Mouse (Mus musculus) gastrocnemius, adult 2 months (tissue): ENCODE measurements around the gene Pfkm. TPM values are rescaled to one million over a fixed set of nuclear protein-coding genes. Genes with fewer than 3 reads are reported as not detected.
A peak's percentile ranks its signal among the peaks of the same experiment; 100 is the strongest.

Experiments
- DNase-seq: peaks from one replicate; pipeline ENCODE4 v3.0.0; 2022
- H3K27ac ChIP-seq: fragments of 200-600 bp; 2 replicates; pipeline ENCODE4 v1.8.1; 2022; ENCODE audit warnings: mild to moderate bottlenecking
- H3K4me3 ChIP-seq: fragments of 200-600 bp; 2 replicates; pipeline ENCODE4 v1.8.1; 2022; ENCODE audit warnings: mild to moderate bottlenecking, moderate library complexity
- CTCF ChIP-seq: fragments of 200-600 bp; IDR thresholded peaks from 2 replicates; pipeline ENCODE4 v1.8.1; 2022; ENCODE audit warnings: antibody characterized with exemption, mild to moderate bottlenecking, moderate library complexity
- intact Hi-C: fragments of 180-260 bp; cut with DNase I; formaldehyde crosslinking; loops from one replicate; pipeline ENCODE4 v1.15.1; 2025
- total RNA-seq, 2 experiments: library from RNA; stranded (reverse); gene quantifications; 2 replicates each; pipeline ENCODE4 v1.2.3; 2021

The Pfkm gene
- total RNA-seq, 2 experiments from 2014 or later: 2,669 to 2,908 TPM

DNA sequence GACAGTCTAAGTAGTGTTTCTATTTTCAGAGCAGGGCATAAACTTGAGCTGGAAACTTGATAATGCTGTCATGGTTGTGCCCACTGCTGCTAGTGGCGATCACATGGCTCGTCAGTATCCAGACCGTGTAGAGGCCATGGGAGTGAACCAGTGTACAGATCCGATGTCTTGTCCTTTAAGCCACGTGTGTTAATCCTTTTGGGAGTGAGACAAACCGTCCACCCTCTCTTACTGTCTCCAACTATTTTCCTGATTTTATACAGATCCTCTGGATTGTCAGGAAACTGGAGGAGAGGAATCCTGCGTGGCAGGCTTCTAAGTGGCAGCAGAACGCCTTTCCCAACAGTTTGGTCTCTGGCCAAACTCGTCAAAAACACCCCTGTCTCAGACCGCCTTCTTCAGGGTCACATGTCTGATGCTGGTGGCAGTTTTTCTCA, 56.8 kb downstream of the Pfkm start:
- intact Hi-C loops: loop anchor here (2.0 kb wide), 1 partner anchor 40 kb away; no protein-coding TSS in a partner anchor
- peak; percentile 77 for DNase-seq
- Histone ChIP-seq H3K4me3 (peak overlapping the region; percentile 42), H3K27ac (peak overlapping the region; percentile 95)
- no peak for TF ChIP-seq CTCF

DNA sequence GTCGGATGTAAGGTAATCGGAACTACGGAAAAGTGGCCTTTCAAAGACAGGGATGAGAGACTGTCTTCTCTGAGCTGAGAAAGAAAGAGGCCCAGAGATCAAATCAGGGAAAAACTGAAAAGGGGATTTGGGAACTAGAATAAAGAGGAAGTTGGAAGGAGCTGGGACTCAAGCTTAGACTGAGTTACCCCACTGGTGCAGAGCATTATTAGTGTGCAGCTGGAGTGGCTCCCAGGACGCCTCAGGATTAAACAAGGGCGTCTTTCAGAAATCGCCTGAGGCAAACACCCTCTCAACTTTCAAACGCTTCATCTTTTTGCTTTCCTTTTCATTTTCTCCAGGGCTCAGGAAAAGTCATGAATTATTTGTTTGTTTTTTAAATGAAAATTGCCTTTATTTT, 60.5 kb downstream of the Pfkm start:
- intact Hi-C loops: loop anchor here (1.0 kb wide), 1 partner anchor 63 kb away; no protein-coding TSS in a partner anchor
- TF ChIP-seq CTCF: no peak
- Histone ChIP-seq H3K27ac (peak overlapping the region; percentile 82), H3K4me3 (no peak overlapping the region)
- DNase-seq: no peak

DNA sequence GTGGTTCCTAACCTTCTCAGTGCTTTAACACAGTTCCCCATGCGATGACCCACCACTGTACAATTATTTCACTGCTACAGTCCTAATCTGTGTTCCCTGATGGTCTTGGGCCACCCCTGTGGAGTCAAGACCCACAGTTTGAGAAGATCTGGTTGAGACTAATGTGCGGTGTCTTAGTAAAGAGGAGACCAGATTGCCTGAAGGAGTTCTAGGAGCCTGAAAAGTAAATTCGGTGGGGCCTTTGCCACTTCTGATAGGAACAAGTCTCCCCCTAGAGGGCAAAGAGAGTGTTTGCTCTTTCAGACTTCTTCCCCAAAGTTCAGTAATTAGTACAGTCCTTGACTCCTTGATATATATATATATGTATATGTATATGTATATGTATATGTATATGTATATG, 61.2 kb downstream of the Pfkm start:
- no peak for DNase-seq
- intact Hi-C loops: loop anchor here (1.0 kb wide), 1 partner anchor 63 kb away; no protein-coding TSS in a partner anchor

DNA sequence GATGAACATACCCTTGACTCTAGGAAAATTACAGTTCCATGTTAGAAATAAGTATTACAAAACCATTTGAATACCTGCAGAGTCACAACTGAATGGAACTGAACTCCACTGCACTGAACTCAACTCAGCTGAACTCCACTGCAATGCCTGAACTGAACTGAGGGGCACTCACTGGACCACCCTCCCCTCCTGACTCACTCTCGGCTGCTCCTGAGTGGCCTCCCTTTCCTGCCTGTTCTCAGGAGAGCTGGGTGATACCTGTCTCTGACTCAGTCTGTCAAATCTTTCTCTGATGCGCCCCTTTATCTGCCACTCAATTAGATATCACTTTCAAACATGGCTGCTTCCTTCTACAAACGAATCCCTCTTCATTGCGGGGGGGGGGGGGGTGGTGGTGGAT, 61.8 kb downstream of the Pfkm start:
- no peak for DNase-seq
- intact Hi-C loops: no loop called here
- TF ChIP-seq CTCF: no peak
- no peak overlapping the region for H3K4me3 ChIP-seq
- H3K27ac ChIP-seq: no peak overlapping the region

More for the DNA sequence above, 61.2 kb downstream of the Pfkm start:
- peak; percentile 77 for TF ChIP-seq CTCF
- no peak overlapping the region for H3K4me3 ChIP-seq
- peak overlapping the region; percentile 82 for H3K27ac ChIP-seq

DNA sequence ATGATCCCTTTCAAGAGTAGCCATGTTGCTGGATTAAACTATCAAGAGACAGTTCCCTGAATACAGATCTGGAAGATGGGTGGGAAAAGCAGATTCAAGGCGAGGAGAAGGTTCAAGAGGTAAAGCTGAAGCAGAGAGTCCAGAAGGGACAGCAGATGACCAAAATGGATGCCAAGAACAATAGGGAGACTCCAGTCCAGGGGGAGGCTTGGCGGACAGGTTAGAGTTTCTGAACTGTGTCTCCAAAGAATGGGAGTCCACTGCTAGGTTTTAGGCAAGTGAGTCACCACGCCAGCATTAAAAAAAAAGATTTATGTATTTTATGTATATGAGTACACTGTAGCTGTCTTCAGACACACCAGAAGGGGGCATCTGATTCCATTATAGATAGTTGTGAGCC, 62.2 kb downstream of the Pfkm start:
- no peak overlapping the region for H3K27ac ChIP-seq
- H3K4me3 ChIP-seq: no peak overlapping the region
- no peak for TF ChIP-seq CTCF
- intact Hi-C loops: loop anchor here (5.0 kb wide), 1 partner anchor 192 kb away; the partner anchor contains the start of gene Tmem106c
- DNase-seq: no peak

DNA sequence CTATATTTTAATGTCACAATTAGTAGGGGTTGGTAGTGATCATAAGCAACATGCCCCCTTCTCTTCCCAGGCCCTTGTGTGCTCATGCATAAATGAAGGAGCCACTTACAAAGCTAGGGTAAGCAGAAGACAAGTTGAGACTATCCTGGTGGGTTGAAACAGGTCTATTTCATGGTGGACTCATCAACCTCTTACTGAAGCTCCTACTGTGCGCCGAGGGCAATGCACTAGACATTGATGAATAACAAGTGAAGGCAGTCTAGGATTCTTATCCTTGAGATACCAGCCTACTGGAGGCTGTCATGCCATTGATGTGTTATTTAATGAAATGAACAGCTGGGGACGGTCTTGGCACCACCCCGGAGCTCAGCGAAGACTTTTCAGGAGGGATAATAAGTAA, 62.9 kb downstream of the Pfkm start:
- H3K27ac ChIP-seq: no peak overlapping the region
- intact Hi-C loops: loop anchor here (5.0 kb wide), 1 partner anchor 193 kb away; the partner anchor contains the start of gene Tmem106c
- no peak for TF ChIP-seq CTCF

DNA sequence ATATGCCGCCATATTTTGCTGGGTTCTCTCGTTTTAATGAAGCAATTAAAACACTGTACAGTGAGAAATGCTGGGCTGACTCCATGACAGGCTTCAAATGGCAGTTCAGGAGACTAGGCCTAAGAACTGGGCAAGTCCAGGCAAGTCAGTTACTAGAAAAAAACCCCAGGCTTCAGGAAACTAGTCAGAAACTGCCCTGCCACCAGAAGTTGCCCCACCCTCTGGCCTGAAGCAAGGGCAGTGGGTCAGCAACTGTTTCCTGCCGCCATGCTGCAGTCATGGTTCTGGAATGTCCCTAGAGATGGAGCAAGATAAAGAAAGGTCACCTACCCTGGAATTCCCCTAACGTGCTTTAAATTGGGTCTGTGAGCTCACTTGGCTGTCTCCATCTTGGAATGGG, 63.6 kb downstream of the Pfkm start:
- TF ChIP-seq CTCF: no peak
- no peak for DNase-seq
- intact Hi-C loops: loop anchor here (5.0 kb wide), 1 partner anchor 194 kb away; the partner anchor contains the start of gene Tmem106c
- no peak overlapping the region for H3K27ac ChIP-seq
- H3K4me3 ChIP-seq: no peak overlapping the region

More for the DNA sequence above, 62.9 kb downstream of the Pfkm start:
- no peak for DNase-seq
- H3K4me3 ChIP-seq: no peak overlapping the region

DNA sequence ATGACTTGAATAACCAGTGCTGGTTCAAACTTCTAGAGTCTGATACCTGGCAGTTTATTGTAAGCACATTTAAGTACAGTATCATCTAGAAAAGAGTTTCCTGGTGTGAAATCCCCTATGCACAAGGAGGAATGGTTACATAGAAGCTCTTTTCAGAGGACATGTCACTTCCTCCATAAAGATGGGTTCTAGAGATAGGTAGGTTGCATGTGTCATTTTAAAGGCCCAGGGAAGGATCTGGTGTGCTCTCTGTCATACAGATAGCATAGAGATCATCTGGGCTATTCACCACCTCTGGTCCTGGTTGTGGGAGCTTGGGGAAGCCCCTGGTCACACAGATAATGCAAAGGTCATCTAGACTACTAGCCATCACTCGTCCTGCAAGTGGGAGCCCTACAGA, 64.9 kb downstream of the Pfkm start:
- TF ChIP-seq CTCF: no peak
- intact Hi-C loops: loop anchor here (5.0 kb wide), 1 partner anchor 195 kb away; the partner anchor contains the start of gene Tmem106c
- no peak for DNase-seq
- no peak overlapping the region for H3K4me3 ChIP-seq
- H3K27ac ChIP-seq: no peak overlapping the region

DNA sequence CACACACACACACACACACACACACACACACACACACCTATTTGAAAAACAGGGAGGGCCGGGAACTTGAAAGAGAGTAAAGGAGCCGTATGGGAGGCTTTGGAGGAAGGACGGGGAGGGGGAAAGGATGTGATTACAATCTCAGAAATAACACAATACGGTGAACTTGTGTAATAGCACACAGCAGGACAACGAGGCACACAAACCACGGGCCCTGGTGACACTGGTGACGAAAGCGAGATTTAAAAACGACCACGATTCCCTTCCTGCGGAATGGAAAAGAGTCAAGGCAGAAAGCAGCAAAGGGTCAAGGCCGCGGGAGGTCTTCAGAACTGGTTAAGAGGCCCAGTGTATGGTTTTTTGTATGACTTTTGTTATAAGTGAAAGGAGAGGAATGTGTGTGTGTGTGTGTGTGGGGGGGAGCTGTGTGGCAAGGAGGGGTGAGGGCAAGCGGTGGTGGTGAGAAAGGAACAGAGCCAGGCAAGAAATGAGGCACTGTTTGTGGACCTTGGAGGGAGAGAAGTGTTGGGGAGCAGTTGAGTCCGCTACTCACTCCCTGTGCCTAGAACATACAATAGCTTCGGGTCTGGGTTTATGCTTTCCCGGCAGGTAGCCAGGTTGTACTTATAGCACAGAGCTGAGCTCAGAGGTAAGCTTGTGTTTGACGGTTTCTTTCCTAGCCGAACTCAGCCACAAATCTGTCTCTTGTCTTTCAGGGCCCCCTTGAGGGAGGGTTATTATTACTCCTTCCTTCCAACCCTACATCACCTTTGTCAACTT, 68.8 kb downstream of the Pfkm start:
- no peak for DNase-seq
- Histone ChIP-seq H3K4me3 (no peak overlapping the region), H3K27ac (no peak overlapping the region)
- intact Hi-C loops: no loop called here
- no peak for TF ChIP-seq CTCF

DNA sequence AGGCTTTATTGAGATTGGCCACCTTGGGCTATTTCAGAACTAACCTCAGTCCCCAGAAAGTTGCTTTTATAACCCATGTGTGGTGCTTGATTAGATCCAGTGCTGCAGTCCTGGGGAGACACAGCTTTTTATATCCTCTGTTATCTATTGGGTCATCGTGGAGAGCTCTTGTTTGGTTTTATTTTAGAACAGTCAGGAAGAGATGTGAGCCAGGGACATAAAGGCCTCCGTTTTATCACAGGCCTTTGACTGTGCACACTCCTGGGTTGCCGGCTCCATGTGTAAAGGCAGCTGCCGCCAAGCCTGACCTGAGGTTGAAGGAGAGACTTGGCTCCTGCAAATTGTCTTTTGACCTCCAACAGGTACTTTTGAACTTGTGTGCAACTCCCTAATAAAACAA, 70.2 kb downstream of the Pfkm start:
- intact Hi-C loops: no loop called here
- no peak for TF ChIP-seq CTCF
- no peak overlapping the region for H3K4me3 ChIP-seq
- H3K27ac ChIP-seq: no peak overlapping the region
- no peak for DNase-seq

DNA sequence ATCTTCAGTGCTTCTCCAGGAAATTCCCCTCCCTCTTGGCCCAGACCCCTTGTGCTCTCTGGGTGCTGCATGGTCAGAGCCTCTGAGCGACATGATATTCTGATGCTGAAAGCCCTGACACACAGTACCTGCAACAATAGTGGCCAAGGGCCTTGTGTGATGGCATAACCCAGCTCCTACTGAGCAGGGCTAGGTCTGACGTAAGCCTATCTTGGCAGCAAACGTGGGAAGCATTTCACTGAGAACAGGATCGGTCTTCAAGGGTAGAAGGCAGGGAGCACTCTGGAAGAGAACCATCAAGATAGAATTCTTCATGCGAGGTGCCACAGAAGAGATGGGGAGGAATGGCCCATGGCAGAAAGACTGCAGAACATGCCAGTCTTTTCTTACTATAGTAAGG, 73.1 kb downstream of the Pfkm start, which contains the start of gene Asb8:
Gene Asb8 (minus strand): TSS at position 101 of the 400 bp plus-strand sequence.
- no peak within 1 kb of the TSS for H3K27ac ChIP-seq
- TF ChIP-seq CTCF: no peak
- DNase-seq: no peak
- H3K4me3 ChIP-seq: no peak within 1 kb of the TSS
- intact Hi-C loops: no loop called here

DNA sequence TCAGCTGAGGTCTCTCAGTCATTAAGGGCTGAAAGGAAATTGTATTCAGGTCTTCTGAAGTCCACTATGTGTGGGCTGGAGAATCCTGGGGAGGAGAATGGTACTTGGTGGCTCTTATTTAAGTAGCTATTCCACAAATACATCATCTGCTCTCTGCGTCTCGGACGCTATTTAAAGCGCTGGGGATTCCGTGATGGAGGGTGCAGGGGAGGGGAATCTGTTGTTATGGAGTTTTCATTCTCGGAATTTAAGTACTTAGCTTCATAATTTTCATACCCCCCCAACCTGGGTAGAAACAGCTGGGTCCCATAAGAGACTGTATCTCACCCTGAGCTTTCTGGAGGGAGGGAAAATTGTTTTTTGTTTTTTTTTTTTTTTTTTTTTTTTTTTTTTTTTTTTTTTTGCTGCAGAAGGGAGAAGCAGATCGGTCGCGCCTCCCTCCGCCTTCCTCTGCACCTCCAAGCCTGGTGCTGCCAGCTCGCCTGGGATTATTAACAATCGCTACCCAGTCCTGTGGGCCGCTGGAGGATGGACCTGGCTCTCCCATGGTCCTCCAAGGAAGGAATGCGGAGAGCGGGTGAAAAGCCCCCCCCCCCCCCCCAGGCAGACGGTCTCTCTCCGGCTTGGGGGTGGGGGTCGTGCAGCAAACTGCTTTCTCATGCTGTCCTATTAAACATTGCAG, 74.7 kb downstream of the Pfkm start, which contains the start of gene Ccdc184:
Gene Ccdc184 (plus strand): TSS at position 196 of the 682 bp plus-strand sequence.
- H3K4me3 ChIP-seq: peak within 1 kb of the TSS; percentile 71
- H3K27ac ChIP-seq: no peak within 1 kb of the TSS
- intact Hi-C loops: no loop called here
- TF ChIP-seq CTCF: no peak
- no peak for DNase-seq
